Mouse (Mus musculus): ENCODE data around the gene Slc25a39. TPM values are rescaled to one million over a fixed set of nuclear protein-coding genes. Genes with fewer than 3 reads are reported as not detected.

The Slc25a39 gene
- polyA plus RNA-seq (2012; rRNA removed): 258 and 290 TPM in 2 replicates

DNA sequence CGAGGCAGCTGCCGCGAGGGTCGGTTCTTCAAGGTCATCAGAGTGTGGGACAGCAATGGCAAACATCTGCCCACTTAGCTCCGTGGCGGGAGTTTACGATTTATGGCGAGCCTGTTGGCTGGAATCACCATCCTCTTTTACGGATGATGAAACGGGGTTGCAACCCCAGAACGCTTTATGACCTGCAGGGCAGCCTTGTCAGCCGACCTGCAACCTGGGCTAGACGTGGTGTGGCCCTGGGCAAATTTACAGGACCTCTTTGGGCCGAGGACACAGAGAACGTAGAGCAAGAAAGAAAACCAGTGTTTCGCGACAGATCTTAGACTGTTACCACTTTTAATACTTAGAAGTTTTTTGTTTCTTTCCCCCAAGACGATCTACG is at the start of gene Slc25a39:
TSS of gene Slc25a39 (minus strand) at position 113 of the 382 bp plus-strand sequence.
- no peak for TF ChIP-seq POLR2A (IDR thresholded peaks at IDR 0.05; ENCODE audit: borderline replicate concordance, extremely low read depth, low read depth, low read length)
- no peak for TF ChIP-seq CTCF (IDR thresholded peaks at IDR 0.05; ENCODE audit: insufficient read depth, low read length)
- no peaks in the 10 kb centered on the region for H3K4me1 ChIP-seq (ENCODE audit: control insufficient read depth, insufficient read depth, low read length)
- WGBS: under 1% methylated on average over 19 of the region's 19 CpGs
- no peak for DNase-seq
- peak within 1 kb of the TSS; percentile 84 for H3K4me3 ChIP-seq (replicated peaks; ENCODE audit: extremely low read depth, low read depth, low read length)

DNA sequence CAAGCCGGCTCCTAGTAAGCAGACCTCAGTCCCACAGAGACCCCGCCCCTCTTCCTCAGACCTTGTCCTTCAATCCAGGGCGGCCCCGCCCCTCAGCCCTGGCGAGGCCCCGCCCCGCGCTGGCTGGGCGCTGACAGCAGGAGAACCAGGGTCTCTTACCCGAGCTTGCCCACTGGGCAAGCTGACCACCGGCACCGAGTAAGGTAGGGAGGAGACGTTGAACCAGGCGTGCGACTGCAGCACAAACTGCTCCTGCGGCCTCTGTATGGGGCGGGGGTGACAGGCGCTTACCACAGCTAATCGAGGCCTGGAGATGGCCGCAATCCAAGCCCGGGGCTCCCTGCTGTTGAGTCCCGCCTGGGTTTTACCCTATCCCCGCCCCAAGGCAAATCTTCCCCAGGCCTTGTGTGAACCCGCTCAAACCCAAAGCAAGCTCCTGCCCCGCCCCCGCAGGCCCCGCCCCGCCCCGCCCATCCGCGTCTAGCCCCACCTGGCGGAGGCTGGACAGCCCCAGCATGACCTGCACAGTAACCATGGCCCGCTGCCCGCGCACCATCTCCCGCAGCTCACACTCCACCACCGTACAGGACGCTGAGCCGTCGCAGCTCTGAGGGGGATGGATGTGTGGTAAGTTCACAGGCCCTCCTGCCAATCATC is 48.1 kb upstream of the Slc25a39 start:
- peak; percentile 69 for DNase-seq
- under 1% methylated on average over 40 of the region's 40 CpGs for WGBS
- peaks cover 7% of the 10 kb centered on the region for H3K4me1 ChIP-seq (ENCODE audit: control insufficient read depth, insufficient read depth, low read length)
- peak overlapping the region; percentile 54 for H3K4me3 ChIP-seq (replicated peaks; ENCODE audit: extremely low read depth, low read depth, low read length)
- TF ChIP-seq CTCF (IDR thresholded peaks at IDR 0.05; ENCODE audit: insufficient read depth, low read length): no peak
- no peak for TF ChIP-seq POLR2A (IDR thresholded peaks at IDR 0.05; ENCODE audit: borderline replicate concordance, extremely low read depth, low read depth, low read length)

DNA sequence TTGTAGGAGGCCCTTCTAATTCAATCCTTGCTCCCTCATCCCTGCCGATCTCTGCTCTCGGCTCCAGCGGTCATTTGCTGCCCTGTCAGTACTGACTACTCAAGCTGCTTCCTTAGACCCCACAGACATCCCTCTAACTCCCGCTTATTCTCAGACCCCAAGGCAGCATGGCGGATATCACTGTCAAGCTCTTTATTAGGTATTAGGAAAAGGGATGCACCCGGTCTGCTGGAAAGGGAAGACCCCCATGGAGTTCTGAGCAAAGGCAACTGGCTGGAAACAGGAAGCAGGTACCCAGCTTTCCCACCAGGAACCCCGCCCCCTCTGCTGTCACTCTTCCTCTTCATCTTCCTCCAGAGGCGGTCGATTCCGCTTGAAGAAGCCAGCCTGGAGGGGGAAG is 45.4 kb upstream of the Slc25a39 start:
- 30% methylated on average over 10 of the region's 10 CpGs for WGBS
- TF ChIP-seq CTCF (IDR thresholded peaks at IDR 0.05; ENCODE audit: insufficient read depth, low read length) (no peak), POLR2A (IDR thresholded peaks at IDR 0.05; ENCODE audit: borderline replicate concordance, extremely low read depth, low read depth, low read length) (no peak)
- no peak for DNase-seq
- H3K4me3 ChIP-seq (replicated peaks; ENCODE audit: extremely low read depth, low read depth, low read length): no peak overlapping the region
- H3K4me1 ChIP-seq (ENCODE audit: control insufficient read depth, insufficient read depth, low read length): peaks cover 7% of the 10 kb centered on the region

DNA sequence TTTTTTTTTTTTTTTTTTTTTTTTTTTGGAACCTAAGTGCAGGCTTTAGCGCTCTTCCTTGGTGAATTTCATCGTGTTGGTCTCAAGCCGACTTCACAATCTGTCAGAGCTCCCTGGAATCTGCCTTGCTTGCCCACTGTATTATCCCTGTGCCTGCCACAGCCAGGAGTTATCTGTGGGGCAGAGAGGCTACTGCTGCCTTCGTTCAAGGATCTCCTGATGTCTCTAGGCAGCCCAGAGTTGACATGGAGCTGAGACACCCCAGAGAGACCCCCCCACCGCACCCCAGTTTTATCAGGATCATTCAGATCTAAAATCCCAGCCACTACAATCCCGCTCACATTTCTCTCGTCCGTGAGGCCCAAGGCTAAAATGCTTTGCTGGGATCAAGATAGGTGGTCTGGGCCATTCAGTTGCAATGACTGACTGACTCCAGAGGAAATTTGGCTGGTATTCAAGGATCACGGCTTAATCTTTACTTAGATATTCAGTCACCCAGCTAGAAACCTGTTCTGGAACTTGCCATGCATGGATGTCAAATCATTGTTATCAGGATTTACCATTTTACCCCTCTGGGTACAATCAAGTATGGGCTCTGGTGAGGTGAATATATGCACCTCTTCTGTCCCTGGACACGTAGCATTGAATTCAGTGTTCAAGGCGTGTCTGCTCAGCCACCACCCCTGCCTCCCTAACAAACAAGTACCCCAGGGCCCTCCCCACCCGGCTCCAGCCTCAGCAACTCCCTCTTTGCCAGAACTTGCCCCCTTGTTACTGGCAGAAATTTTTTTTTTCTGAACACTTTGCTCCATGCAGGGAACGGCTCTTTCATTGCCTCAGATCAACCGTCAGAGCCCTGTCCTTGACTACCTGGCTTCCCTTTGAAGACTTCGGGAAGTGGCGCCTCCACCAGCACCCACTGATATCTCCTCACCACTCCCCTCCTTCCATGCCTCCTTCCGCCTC is 41.6 kb upstream of the Slc25a39 start:
- DNase-seq: no peak
- no peak overlapping the region for H3K4me3 ChIP-seq (replicated peaks; ENCODE audit: extremely low read depth, low read depth, low read length)
- WGBS: 63% methylated on average over 17 of the region's 17 CpGs
- TF ChIP-seq POLR2A (IDR thresholded peaks at IDR 0.05; ENCODE audit: borderline replicate concordance, extremely low read depth, low read depth, low read length) (no peak), CTCF (IDR thresholded peaks at IDR 0.05; ENCODE audit: insufficient read depth, low read length) (no peak)
- peaks cover 11% of the 10 kb centered on the region for H3K4me1 ChIP-seq (ENCODE audit: control insufficient read depth, insufficient read depth, low read length)

DNA sequence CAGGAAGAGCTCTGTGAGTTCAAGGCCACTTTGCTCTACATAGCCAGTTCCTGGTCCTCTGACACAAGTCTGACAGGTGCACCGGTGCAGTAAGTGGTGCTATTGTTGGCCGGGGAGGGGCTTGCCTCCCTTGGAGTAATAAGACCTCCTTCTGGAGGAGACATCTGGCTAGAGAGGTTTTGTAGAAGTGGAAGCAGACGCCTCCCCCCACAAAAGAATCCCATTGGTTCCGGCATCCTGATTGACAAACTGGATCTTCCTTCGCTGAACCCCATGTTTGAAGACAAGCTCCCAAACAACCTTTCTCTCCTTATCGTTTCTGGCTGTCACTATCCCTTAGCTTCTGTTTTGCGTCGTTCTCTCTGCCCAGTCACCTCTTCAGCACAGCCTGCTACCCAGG is 40.6 kb upstream of the Slc25a39 start:
- TF ChIP-seq POLR2A (IDR thresholded peaks at IDR 0.05; ENCODE audit: borderline replicate concordance, extremely low read depth, low read depth, low read length) (no peak), CTCF (IDR thresholded peaks at IDR 0.05; ENCODE audit: insufficient read depth, low read length) (no peak)
- 24% methylated on average over 8 of the region's 8 CpGs for WGBS
- Histone ChIP-seq H3K4me3 (replicated peaks; ENCODE audit: extremely low read depth, low read depth, low read length) (no peak overlapping the region), H3K4me1 (ENCODE audit: control insufficient read depth, insufficient read depth, low read length) (peaks cover 11% of the 10 kb centered on the region)
- DNase-seq: no peak

DNA sequence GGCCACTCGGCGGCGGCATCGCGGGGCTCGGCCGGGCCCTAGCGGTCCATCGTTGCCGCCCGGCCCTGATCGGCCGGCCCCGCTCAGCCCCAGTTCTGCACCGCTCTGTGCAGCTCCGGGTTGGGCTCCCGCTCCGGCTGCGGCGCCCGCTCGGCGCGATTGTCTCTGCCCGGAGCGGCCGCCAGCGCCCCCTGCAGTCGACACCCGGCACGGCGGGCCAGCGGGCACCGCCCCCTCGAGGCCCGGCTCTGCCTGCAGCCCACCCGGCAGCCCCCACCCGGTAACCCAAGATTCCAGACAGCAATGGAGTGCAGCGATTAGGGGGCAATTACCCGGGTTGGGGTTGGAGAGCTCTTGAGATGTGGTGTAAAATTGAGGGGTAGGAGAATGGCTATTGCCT is 39.8 kb upstream of the Slc25a39 start, which contains the start of gene Fam171a2:
TSS of gene Fam171a2 (minus strand) at position 186 of the 400 bp plus-strand sequence.
- TF ChIP-seq CTCF (IDR thresholded peaks at IDR 0.05; ENCODE audit: insufficient read depth, low read length): 0 out of 2 replicates have a peak, but pooled peaks have one; percentile 5
- no peak for TF ChIP-seq POLR2A (IDR thresholded peaks at IDR 0.05; ENCODE audit: borderline replicate concordance, extremely low read depth, low read depth, low read length)
- peak within 1 kb of the TSS; percentile 68 for H3K4me3 ChIP-seq (replicated peaks; ENCODE audit: extremely low read depth, low read depth, low read length)
- H3K4me1 ChIP-seq (ENCODE audit: control insufficient read depth, insufficient read depth, low read length): peaks cover 11% of the 10 kb centered on the region
- peak; percentile 82 for DNase-seq
- under 1% methylated on average over 40 of the region's 40 CpGs for WGBS

DNA sequence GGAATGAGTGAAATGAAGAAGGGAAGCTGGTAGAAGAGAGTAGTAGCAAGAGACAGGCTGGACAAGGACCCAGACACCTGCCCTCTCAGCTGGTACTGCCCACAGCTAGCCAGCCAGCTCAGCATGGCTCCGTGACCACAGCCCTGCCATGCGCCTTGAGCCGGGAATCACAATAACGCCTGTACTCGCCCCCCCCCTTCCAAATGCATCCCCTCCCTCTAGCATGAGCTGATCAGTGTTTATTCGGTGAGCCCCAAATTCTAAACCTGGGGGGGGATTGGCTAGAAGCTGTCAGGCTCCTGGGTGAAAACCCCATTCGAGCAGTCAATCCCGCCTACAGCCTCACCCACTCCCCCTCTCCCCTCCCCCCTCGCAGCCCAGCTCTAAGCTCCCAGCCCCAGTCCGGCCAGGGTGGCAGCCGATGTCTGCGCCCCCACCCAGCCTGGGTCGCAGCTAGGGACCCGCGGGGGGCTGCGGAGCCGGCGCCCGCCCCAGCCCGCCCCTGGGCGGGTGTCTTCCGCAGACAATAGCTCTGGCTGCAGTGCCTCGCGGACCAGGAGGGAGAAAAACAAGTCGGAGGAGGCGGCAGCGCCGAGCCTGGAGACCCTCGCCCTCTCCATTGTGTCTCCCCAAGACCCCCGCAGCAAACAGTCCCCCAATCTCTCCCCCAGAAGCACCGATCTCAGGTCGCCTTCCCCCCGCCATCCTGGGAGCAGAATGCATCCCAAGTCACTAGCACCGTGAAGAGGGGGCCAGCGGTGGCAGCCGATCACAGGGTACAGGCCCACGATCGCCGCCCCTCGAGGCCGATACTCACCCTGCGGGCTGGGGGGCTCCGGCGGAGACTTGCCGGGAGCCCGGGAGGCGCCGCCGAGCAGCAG is 39.1 kb upstream of the Slc25a39 start:
- DNase-seq: peak; percentile 39
- under 1% methylated on average over 48 of the region's 49 CpGs for WGBS
- peak overlapping the region; percentile 68 for H3K4me3 ChIP-seq (replicated peaks; ENCODE audit: extremely low read depth, low read depth, low read length)

DNA sequence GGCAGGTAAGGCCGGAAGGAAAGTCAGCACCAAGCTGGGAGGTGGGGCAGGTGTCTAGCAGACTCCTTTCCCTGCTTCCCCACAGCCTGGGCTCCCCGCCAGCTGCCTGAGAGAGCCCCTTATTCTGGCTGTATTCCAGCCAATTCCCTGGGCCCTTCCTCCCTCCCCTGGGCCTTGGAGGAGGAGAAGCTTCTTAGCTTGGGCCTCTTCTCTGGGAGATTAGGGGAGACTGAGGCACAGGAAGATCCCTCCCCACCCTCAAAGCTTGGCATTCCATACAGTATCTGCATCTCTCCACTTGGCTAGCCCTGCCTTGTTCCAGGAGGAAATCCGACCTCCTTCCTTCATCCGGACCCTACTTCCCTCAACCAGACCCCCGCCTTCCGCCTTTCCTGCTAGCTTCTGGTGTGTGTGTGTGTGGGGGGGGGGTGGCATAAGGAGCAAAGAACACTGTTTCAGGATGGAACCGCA is 38.2 kb upstream of the Slc25a39 start:
- no peak for TF ChIP-seq CTCF (IDR thresholded peaks at IDR 0.05; ENCODE audit: insufficient read depth, low read length)
- no peak for TF ChIP-seq POLR2A (IDR thresholded peaks at IDR 0.05; ENCODE audit: borderline replicate concordance, extremely low read depth, low read depth, low read length)
- H3K4me1 ChIP-seq (ENCODE audit: control insufficient read depth, insufficient read depth, low read length): peaks cover 11% of the 10 kb centered on the region
- no peak for DNase-seq
- no peak overlapping the region for H3K4me3 ChIP-seq (replicated peaks; ENCODE audit: extremely low read depth, low read depth, low read length)
- WGBS: 10% methylated on average over 7 of the region's 7 CpGs

More for the DNA sequence above, 39.1 kb upstream of the Slc25a39 start:
- TF ChIP-seq CTCF (IDR thresholded peaks at IDR 0.05; ENCODE audit: insufficient read depth, low read length): no peak
- no peak for TF ChIP-seq POLR2A (IDR thresholded peaks at IDR 0.05; ENCODE audit: borderline replicate concordance, extremely low read depth, low read depth, low read length)
- H3K4me1 ChIP-seq (ENCODE audit: control insufficient read depth, insufficient read depth, low read length): peaks cover 11% of the 10 kb centered on the region
